Mouse (Mus musculus) naive thymus-derived CD4-positive, alpha-beta T cell, adult 2 months (primary cell): Measurements from ENCODE around the gene Clasp1.

Experiments
- DNase-seq: peaks from one replicate; pipeline ENCODE4 v3.0.0-alpha.2; 2011; ENCODE audit warnings: low read depth

Gene Clasp1

DNA sequence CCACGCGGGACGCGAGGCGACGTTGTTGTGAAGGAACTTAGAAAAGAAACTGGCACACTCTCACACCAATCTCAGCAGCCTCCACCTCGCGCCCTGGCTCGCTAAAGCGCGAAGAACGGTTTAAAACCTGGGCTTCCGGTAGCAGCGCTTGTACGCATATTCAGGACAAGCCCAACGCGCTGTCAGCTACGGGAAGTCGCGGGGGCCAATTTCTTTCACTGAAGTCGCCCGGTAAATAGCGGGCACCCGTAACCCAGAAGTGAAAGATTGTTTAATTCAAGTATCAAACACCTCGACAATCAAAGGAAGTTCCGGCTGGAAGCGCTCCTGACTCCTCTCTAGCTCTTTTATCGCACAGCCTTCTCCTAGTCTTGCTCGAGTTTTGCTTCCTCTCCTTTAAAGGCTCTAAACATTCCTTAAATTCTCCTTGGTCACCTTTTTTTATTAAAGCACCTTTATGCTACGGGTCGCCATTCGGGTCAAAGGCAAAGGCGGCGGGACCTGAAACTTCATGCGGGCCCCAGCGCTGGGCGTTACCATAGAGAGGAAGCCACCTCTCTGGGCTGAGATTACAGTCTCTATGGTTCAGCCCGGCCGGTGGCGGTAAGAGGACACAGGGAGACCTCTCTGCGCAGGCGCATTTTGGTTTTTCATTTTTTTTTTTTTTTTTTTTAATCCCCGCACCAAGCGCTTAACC is at the start of gene Clasp1:
Gene Clasp1, plus strand, starts transcription at position 302 of the 697 bp plus-strand sequence.
- DNase-seq = peak; percentile 97

DNA sequence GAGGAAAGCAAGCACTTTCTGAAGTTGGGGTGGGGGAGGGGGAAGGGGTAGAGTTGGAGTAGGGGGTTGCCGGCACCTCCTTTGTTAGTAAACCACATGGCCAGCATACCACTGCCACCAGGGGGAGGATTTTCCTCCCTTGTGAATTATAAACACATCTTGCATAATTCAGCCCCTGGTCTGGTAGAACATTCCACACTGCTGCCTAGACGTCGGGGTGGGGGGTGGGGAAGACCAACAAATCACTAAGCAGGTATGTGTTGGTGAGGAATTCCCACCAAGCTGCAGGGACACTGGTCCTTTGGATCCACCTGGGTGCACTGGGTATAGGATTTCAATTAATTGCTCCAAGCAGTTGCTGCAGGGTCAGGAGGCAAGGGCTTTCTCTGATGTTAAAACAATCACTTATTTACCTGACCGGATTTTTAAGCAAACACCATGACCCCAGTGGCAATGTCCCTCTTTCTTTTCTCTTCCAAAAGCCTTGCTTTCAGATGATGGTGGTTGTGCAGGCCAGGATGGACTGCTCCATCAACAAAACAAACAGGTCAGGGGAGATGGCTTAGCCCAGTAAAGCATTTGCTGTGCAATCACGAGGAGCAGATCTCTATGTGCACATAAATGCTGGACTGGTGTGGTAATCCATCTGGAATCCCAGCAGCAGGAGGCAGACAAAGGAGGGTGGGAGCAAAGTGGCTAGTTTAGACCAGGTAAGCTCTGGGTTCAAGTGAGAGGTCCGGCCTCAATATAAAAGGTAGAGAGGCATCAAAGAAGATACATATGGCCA is 45.0 kb upstream of the Clasp1 start:
- no peak for DNase-seq

DNA sequence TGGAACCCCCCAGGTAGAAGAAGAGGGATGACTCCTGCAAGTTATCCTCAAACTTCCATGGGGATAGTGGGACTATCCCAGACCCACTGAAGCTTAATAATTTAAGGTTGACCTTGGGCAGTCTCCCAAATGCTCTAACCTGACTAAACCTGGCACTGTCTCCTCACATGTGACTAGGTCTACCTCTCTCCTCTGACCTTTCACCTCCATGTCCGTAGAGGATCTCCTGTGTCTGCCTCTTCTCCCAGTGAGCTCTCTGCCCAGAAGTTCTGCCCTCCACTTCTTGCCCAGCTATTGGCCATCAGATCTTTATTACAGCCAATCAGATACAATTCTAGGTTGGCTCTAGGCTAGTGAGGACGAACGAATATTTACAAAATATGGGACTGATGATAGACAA is 38.9 kb upstream of the Clasp1 start:
- DNase-seq = no peak

DNA sequence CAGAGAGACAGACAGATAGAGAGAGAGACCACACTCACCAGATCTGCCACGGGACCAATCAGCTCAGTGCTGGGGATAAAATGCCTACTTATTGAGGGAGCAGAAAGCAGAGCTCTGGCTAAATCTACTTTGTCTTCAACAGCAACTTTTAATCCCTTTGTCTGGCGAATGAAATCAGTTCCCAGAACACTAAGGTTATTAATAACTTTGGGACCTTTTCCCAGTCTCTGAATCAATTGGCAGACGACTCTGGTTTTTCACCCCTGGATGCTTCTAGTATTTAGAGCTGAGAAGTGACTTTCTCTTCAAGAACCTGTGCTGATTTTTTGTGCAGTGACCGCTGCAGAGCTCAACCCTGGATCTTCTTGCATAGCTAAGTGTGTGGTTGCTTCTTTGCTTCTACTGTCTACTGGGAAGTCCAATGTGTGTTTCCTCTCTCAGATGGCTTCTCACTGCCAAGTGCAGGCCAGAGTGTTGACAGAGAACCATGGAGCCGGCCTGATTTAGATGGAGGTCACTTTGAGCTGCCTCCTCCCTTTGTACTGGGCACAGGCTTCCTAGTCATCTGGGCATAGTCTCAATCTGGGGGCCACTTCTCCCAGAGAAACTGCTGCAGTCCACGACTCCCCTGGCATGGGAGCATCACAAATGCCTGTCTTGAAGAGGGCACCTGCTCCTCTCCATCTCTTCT is 29.6 kb upstream of the Clasp1 start:
- DNase-seq = no peak

DNA sequence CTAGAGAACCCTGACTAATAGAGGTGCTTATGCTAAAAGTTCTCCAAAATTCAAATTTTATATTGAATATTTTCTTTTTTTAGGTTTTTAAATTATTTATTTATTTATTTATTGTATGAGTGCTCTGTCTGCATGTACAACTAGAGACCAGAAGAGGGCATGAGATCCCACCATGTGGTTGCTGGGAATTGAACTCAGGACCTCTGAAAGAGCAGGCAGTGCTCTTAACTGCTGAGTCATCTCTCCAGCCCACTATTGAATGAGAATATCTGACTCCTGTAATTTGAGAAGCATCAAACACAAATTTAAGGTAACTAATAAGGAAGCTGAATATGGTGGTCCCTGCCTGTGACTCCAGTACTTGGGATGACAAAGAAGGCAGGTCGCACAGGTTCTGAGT is 20.9 kb upstream of the Clasp1 start:
- peak; percentile 29 for DNase-seq

DNA sequence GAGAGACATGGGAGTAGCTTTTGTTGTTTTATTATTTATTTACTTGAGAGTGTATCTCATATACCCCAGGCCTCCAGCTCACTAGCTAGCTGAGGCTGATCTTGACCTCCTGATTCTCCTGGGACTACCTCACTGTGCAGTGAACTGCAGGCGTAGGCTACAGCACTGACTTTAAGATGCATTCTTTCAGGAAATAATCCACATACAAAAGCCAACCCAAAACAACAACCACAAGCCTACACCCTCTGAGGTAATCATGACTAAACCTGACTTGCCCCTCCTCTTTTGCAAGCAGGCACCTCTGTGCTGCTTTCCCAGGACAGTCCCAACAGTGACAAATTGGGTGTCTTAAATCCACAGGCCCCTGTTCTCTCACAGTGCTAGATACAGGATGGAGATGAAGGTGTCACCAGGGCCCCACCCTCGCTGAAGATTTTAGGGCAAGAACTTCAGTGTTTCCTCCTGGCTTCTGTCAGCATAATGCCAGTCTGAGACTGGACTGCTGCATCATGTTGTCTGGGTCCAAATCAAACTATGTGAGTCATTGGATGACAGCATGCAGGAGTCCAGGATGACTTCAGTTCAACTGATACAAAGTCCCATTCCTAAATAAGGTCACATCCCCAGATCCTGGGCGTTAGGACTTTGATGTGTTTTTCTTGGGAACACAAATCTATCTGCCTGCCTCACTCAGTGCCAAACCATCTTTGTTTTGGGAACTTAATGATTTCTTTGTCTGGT is 20.0 kb upstream of the Clasp1 start:
- DNase-seq = no peak

DNA sequence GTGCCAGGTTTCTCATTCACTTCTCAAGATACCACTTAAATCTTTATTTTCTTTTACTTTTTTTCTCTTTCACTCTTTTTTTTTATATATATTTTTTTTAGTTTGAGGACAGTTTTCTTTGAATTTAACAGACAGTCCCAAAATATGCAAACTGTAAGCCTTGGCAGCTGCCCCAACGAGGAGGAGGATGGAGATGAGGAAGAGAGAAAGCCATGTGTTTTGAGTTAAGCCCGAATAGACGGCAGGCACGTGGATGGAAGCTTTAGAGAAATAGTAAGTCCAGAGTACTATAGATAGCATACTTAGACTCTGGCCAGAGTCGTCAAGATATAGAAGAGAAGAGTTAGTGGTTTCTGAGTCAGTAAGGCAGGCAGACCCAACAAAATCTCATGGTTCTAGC is 11.1 kb upstream of the Clasp1 start:
- DNase-seq = no peak

DNA sequence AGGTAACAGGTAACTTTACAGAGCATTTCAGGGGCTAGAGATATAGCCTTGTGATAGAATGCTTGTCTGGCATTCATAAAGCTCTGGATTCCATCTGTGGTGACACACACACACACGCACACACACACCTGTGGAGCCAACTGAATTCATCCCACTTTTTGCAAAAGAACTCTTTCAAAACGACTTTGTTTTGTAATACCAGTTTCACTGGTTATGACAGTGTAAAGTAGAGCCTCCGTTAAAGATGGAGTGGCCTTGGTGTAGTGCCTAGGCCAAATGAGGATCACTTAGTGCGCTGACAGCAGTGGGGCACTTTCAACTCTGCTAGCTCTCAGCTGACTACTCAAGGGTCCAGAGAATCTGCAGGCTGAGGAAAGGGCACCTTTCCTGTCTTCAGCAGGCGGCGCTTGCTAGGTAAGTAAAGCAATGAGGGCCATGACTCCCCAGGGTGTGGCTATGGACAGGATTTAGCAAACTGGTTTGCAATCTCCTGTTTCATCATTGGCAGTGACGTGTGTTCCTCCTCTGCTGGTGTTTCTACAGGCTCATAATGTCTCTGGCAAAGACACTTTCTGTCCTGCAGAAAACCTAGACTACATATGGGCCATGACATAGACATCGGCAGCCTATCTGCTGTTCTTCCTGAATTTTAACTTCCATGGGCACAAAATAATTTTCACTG is 8.6 kb upstream of the Clasp1 start:
- no peak for DNase-seq

DNA sequence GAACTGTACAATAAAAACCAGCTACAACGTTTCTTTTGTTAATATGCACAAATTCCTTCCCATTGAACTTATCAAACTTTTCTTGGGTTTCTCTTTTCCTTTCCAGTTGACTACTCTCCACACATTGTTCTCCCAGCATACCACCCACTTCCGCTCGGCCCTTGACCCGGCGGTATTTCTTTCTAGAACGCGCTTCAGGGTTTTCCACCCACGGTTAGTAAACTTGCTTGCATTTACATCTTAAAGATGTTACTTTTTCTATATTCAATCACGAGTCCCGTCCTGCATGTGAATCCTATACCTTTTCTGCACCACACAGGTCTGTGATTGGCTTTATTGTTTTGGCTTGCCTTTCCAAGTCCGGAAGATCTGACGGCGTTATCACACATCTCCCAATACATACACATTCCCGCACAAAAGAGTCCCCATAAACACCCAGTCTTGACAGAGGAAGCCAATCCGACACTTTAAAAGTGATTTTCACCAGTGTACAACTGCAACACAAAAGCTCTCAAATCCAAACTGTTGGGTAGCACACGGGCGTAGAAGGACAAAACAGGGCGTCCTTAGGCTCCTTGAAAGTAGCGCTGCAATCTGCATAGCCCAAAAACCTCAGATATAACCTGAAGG is 616 bp upstream of the Clasp1 start:
- DNase-seq = peak; percentile 81

DNA sequence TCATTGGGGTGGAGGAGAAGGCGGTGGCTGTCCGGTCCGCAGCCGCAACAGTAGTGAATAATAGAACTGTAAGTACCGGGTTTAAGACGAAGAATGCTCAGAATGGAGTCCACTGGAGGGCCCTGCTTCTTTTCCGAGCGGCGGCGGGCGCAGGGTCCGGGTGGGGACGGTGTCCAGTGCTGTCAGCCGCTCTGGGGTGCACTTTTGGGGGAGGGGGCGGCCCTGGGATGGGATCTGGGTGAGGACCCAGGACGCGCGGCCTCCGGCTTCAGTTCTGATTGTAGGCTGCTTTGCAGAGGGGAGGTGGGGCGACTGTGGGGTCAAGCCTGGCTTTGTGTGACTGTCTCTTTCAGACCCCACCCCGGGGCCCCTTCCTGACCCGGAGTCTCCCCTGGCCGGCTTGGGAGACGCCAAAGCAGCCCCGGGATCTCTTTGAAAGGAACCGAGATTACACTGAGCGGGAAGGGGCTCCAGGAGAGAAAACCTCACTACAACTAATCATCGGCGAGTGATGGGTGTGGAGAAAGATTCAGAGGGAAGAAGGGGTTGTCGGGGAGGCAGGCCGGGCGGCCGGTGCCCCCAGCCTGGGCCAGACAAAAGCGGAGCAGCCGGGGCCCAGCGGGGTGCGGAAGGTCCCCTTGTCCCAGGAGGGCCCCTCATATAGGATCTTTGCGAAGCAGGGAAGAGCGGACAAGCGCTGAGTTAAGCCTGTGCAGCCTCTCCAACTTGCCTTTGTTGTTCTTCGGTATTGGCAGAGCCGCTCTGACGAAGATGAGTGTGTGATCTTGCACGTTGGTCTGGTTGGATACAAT is 802 bp downstream of the Clasp1 start:
- peak; percentile 52 for DNase-seq

DNA sequence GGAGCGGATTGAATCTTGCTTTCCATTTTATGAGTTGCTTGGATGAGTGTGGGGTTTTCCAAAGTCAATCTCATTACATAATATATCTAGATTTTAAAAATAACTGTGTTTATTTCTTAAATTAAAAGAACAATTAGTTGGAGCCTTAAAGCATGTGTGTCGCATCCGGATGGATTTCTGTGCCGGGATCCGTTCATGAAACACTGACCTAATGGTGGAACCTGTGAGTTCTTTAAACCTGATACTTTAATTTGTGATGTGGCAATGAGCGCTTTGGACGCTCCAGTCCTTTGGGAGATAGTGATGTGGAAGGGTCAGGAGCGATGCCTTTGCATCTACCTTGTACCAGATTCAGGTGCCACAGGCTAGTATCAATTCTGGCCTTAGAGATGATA is 1.4 kb downstream of the Clasp1 start:
- DNase-seq = no peak

DNA sequence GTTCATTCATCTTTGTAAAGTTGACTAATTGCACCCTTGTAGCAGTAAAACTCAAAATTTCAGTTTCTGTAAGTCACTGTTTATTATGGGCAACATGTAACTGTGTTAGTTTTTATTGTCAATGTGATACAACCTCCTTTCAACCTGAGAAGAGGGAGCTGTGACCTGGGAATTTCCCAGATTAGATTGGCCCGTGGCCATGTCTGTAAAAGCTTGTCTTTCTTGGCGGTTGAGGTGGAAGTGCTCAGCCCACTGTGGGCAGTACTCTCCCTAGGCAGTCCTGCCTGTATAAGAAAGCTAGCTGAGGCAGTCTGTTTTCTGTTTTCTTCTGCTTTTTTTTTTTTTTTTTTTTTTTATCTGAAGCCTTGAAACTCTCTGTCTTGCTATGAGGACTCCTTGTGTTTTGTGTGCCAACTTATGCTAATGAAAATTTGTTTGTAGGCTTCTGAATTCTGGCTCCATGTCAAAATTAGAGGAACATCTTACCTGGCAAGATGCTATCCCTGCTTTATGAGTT is 2.1 kb downstream of the Clasp1 start:
- DNase-seq = no peak

DNA sequence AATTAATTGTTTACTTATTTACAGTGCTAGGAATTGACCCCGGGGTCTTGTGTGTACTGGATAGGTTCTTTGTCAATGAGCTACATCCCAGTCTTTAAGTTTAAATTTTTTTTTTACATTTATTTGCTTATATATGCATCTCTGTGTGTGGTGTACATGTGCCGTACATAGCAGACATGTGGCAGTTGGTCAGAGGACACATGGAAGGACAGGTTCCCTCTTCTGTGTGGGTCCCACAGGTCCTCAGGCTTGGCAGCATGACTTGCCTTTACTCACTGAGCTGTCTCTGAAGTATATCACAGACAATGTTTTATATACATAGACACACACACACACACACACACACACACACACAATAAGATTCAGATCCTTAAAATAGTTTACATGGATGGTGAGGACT is 3.4 kb downstream of the Clasp1 start:
- DNase-seq = no peak

DNA sequence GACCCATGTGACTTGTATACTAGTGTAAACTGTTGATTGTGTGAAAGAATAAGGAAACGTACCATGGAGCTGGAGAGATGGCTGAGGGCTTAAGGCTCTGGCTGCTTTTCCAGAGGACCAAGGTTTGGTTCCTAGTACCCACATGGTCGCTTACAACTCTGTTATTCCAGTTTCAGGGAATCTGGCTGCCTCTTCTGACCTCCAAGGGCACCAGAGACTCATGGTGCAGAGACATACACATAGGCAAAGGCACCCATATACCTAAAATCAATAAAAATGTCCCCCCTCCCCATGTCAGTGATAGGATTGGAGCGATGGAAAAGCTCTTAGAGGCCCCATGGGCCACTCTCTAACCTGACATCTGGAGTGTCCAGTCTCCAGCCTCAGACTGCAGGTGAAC is 5.1 kb downstream of the Clasp1 start:
- no peak for DNase-seq

DNA sequence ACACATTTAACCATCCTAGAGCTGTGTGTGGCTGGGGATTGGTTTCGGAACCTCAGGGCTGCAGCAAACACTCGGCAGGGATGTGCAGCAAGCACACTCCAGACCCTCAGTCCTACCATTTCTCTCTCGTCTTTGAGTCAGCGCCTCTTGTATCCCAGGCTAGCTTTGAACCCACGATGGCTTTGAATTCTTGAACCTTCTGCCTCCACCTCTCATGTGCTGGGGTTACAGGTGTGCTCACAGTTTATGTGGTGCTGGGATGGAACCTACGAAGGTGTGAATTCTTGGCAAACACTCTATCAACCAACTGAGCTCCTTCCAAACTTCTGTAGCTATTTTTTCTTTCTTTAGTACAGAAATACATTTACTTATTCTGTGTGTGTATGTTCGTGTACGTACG is 9.0 kb downstream of the Clasp1 start:
- DNase-seq = no peak

DNA sequence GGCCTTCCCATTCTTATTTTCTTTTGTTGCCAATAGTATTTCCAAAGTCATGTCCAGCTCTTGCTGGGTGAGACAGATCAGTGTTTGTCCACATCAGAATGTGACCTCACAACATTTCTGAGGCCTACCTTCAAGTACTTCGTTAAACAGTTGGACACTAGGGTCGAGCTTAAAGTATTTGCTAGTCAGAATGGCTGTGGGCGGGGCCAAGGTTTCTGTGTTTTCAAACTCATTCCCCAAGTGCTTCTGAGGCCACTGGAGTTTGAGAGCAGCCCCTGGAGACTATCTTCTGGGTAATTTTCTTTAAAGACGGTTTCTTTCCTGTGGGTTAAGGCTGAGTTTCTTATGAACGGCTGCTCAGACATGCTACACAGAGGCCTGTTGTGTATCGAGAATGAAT is 9.7 kb downstream of the Clasp1 start:
- no peak for DNase-seq

DNA sequence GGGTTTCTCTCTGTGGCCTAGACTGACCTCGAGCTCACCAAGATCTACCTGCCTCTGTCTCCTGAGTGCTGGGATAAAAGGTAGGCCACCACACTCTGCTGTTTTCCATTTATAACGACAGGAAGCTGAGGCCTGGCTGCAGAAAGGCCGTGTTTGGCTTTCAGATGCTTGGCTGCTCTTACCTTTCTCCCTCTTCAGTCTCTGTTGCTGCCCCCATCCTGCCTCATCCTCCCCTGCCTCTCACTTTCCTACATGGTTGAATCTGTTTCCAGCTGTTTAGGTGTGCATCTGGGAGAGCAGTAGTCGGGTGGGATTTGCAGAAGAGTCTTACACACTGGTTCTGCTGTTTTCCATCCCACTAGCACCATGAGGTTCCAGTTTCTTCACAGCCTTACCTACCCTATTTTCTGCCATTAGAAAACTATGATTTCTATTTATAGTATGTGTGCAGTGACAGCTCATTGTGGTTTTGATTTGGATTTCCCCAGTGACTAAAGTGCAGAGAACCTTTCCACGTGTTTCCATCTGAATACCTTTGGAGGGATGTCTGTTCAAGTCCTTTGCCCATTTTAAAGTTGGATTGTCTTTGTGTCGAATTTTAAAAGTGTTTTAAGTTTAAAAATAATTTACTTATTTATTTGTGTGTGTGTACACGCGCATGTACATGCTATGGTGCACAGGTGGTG is 10.9 kb downstream of the Clasp1 start:
- DNase-seq = no peak

DNA sequence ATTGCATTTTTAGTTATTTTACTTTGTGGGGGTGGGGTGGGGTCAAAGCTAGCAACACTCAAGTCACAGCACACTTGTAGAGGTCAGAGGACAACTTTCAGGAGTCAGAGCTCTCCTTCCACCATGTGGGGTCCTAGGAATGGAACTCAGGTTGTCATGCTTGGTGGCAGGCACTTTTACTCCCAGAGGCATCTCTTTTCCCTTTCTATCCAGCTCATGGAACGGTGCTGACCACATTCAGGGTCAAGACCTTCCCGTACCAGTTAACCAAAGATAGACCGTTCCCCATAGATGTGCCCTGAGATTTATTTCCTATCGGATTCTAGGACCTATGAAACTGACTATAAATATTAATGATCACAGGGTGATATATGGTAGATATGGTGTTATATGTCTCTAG is 13.1 kb downstream of the Clasp1 start:
- no peak for DNase-seq

DNA sequence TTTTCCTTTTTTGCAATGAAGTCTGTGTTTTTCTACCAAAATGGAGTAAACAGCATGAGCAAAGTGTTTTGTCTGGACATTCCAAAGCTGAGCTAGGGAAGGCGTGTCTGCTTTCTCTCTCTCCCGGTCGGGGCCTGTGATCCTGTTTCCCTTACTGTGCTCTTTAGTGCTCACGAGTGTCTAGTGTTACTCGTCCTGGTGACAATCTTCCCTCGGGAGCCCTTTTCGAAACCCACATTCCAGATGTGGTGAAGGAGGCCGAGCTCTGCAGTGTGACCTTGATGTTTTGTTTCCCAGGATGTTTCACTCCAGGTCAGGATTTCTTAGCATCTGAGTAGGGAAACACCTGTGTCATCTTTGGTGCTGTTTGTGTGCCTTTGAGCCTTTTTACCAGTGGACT is 13.7 kb downstream of the Clasp1 start:
- no peak for DNase-seq

DNA sequence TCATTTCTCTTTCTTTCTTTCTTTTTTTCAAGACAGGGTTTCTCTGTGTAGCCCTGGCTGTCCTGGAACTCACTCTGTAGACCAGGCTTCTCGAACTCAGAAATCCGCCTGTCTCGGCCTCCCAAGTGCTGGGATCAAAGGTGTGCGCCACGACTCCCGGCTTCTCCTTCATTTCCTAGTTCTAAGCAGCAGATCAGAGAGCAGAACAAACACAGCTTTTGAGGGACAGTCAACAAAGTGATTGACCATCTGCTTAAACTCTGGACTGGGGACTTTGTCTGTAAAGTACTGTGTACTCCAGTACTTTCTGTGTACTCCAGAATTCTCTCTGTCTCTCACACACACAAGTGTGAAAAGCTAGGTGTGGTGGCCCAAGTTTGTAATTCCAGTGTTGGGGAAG is 14.1 kb downstream of the Clasp1 start:
- no peak for DNase-seq
